Mouse (Mus musculus) cerebellum, adult 2 months (tissue): ENCODE data around the gene Ufd1.

ENCODE experiments used
- CTCF ChIP-seq: fragments of 200-500 bp; IDR thresholded peaks from 2 replicates; pipeline ENCODE4 v1.5.1; 2011; ENCODE audit warnings: low read depth, mild to moderate bottlenecking, control low read depth, low read length, moderate library complexity, borderline replicate concordance; ENCODE audit not compliant: insufficient read depth
- POLR2A ChIP-seq: fragments of 200-500 bp; IDR thresholded peaks from 2 replicates; pipeline ENCODE4 v1.6.1; 2011; ENCODE audit warnings: low read length, control low read depth, borderline replicate concordance; ENCODE audit not compliant: insufficient read depth

- TF ChIP-seq CTCF (no peak), POLR2A (no peak)
Observed at GRCm38 (mm10) chr16:18773936-18774335, 37.6 kb upstream of the Ufd1 start.
